Mouse (Mus musculus) B cell, adult (primary cell): ENCODE data around the gene Krt6b. TPM values are rescaled to one million over a fixed set of nuclear protein-coding genes. Genes with fewer than 3 reads are reported as not detected.

Experiments used
- total RNA-seq: library from RNA; stranded (reverse); gene quantifications from 4 replicates; pipeline ENCODE4 v1.2.4, GENCODE M21; 2023; ENCODE audit not compliant: inconsistent age

Krt6b gene
- not detected in 4 replicates for total RNA-seq

DNA sequence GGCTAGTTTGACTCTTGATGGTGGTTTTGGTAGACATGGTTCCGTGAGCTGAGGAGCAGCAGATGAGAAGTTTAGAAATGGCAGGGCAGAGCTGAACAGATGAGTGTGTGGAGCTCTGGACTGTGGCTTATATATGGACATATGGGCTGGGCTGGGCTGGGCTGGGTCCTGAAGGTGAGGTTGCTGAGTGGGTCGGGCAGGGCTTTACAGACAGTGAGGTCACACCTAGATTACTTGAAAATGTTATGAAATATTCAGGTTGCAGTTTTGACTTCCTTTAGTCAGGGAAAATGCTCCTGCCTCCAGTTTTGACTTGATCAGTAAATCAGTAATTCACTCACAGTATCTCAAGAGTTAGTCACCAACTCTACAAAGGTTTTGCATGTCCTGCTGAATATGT is at the start of gene Krt6b:
Krt6b (minus strand) TSS at position 101 of the 400 bp plus-strand sequence.

DNA sequence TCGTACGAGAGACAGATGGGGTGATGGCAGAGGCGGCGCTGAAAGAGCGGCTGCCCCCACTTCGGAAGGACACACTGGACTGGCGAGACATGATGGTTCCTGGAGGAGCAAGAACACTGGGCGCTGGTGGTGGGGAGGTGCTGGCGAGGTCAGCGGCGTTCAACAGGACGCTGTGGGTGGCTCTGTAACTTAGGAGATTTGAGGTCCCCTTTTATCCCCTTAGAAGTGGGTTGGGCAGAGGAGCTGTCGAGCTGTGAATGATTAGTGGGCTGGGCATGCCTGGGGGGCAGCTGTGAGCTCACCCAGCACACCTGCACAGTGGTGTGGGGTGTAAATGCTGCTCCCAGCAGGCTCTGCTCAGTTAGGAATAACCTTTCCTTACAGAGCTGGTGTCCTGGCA is 32.6 kb upstream of the Krt6b start, which contains the start of gene Krt5:
Krt5 (minus strand) TSS at position 179 of the 400 bp plus-strand sequence.

DNA sequence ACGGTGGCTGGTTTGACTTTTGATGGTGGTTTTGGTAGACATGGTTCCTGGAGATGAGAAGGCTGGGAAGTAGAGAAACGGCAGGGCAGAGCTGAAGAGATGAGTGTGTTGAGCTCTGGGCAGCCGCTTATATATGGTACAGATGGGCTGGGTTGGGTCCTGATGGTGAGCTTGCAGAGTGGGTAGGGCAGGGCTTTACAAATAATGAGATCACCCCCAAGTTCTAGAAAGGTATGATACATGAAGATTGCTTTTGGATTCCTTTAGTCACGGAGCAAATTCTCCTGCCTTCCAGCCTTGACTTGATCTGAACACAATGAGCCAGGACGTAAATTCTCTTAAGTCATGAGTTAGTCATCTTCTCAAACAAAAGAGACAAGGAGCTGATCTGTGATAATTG is 14.1 kb upstream of the Krt6b start, which contains the start of gene Krt6a:
Krt6a (minus strand) TSS at position 101 of the 400 bp plus-strand sequence.

DNA sequence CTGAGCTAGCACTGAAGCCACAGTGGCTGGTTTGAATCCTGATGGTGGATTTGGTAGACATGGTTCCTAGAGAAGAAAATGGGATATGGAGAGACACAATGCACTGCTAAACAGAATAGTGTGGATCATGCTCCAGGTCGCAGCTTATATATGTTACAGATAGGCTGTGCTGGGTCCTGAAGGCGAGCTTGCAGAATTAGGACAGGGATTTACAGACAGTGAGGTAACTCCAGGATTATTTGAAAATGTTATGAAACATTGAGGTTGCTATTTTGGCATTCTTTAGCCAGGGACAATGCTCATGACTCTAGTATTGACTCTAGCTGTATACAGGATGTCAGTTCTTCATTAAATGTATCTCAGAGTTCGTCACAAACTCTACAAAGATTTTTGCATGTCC is 32.8 kb downstream of the Krt6b start, which contains the start of gene Gm5478:
Gm5478 (minus strand) TSS at position 101 of the 400 bp plus-strand sequence.

GRCm38 (mm10) chr15:101627884-101628283 is 52.2 kb downstream of the Krt6b start, which contains the start of gene Gm5414:
Gene Gm5414 (minus strand): TSS chr15:101628188.

Other genes starting within 250 kb of the Krt6b start
- not detected in 4 replicates for gene Krt87, start 241.5 kb downstream of the Krt6b start, total RNA-seq
- not detected in 4 replicates for gene Krt88, start 232.5 kb downstream of the Krt6b start, total RNA-seq
- gene Krt81, start 216.5 kb downstream of the Krt6b start, total RNA-seq = not detected in 4 replicates
- gene Krt86, start 206.8 kb downstream of the Krt6b start, total RNA-seq = not detected in 4 replicates
- gene Krt83, start 188.8 kb downstream of the Krt6b start, total RNA-seq = not detected in 4 replicates
- not detected in 4 replicates for gene Gm49425, start 163.0 kb downstream of the Krt6b start, total RNA-seq
- not detected in 4 replicates for gene Krt84, start 147.5 kb downstream of the Krt6b start, total RNA-seq
- not detected in 4 replicates for gene Krt82, start 129.6 kb downstream of the Krt6b start, total RNA-seq
- gene Krt90, start 117.3 kb downstream of the Krt6b start, total RNA-seq = not detected in 4 replicates
- gene Krt75, start 106.4 kb downstream of the Krt6b start, total RNA-seq = not detected in 4 replicates
- gene Gm5414, start 52.1 kb downstream of the Krt6b start, total RNA-seq = not detected in 4 replicates
- gene Gm5478, start 32.9 kb downstream of the Krt6b start, total RNA-seq = not detected in 4 replicates
- gene Krt6a, start 14.0 kb upstream of the Krt6b start, total RNA-seq = not detected in 4 replicates
- not detected in 4 replicates for gene Krt5, start 32.6 kb upstream of the Krt6b start, total RNA-seq
- not detected in 4 replicates for gene Krt71, start 62.8 kb upstream of the Krt6b start, total RNA-seq
- not detected in 4 replicates for gene Krt72, start 106.2 kb upstream of the Krt6b start, total RNA-seq
- not detected in 4 replicates for gene Krt73, start 122.1 kb upstream of the Krt6b start, total RNA-seq
- not detected in 4 replicates for gene Krt2, start 137.9 kb upstream of the Krt6b start, total RNA-seq
- not detected in 4 replicates for gene Krt1, start 170.5 kb upstream of the Krt6b start, total RNA-seq
- gene Krt77, start 189.4 kb upstream of the Krt6b start, total RNA-seq = not detected in 4 replicates
- not detected in 4 replicates for gene Krt76, start 212.6 kb upstream of the Krt6b start, total RNA-seq
- not detected in 4 replicates for gene Krt4, start 244.4 kb upstream of the Krt6b start, total RNA-seq